Mouse (Mus musculus): ENCODE data around the gene Gm3448. TPM values are rescaled to one million over a fixed set of nuclear protein-coding genes. Genes with fewer than 3 reads are reported as not detected.

Gene Gm3448
- total and polyA plus RNA-seq, 3 experiments, result 2.0 to 4.2 (median 3.8) TPM

GRCm38 (mm10) chr17:15077536-15077935, 36.2 kb upstream of the Gm3448 start:
- DNase-seq (ENCODE audit: extremely low read depth), result no peak
- in situ Hi-C loops (cut with MboI; ENCODE audit: low pct_ligation_motif_present, low pct_unique_long_range_greater_than_20kb, low sequenced_read_pairs), result no loop called here
- dilution Hi-C loops (cut with MboI; ENCODE audit: extremely low pct_ligation_motif_present, extremely low pct_unique_long_range_greater_than_20kb, low sequenced_read_pairs), result no loop called here
- no peaks in the 10 kb centered on the region for H3K79me2 ChIP-seq (replicated peaks; ENCODE audit: control insufficient read depth, extremely low read depth, insufficient read depth, poor library complexity, severe bottlenecking)
- no peaks in the 10 kb centered on the region for H3K9me3 ChIP-seq (replicated peaks; ENCODE audit: low read length)
- TF ChIP-seq MAZ (IDR thresholded peaks at IDR 0.05; ENCODE audit: low read depth, low read length), result no peak
- no peak for TF ChIP-seq POLR2AphosphoS2 (IDR thresholded peaks at IDR 0.05; ENCODE audit: low read depth, low read length)
- TF ChIP-seq USF1 (IDR thresholded peaks at IDR 0.05; ENCODE audit: low read depth, low read length), result no peak
- H3K4me1 ChIP-seq (ENCODE audit: control insufficient read depth in 1 of 2, insufficient read depth in 2 of 2), result peaks cover 0 to 2% of the 10 kb centered on the region in 2 experiments; a peak in 1 of 4 replicates
- H3K27me3 ChIP-seq (replicated peaks), result no peaks in the 10 kb centered on the region
- no peak overlapping the region for H3K4me2 ChIP-seq (ENCODE audit: insufficient read depth, low read depth, poor library complexity, severe bottlenecking)
- H3K9ac ChIP-seq (ENCODE audit: insufficient read depth, low read depth), result no peak overlapping the region
- H3K36me3 ChIP-seq (replicated peaks in 1 of 2; ENCODE audit: control insufficient read depth in 1 of 2, insufficient read depth in 1 of 2, low read length in 1 of 2), result peaks cover 2 to 24% of the 10 kb centered on the region in 2 experiments
- no peak overlapping the region for H3K4me3 ChIP-seq (replicated peaks in 1 of 3; ENCODE audit: low read depth in 2 of 3, low read length in 2 of 3, poor library complexity in 1 of 3)
- H3K27ac ChIP-seq (ENCODE audit: insufficient read depth, low read depth), result no peak overlapping the region

GRCm38 (mm10) chr17:15075033-15075432, 33.7 kb upstream of the Gm3448 start:
- Histone ChIP-seq H3K9ac (ENCODE audit: insufficient read depth, low read depth) (no peak overlapping the region), H3K4me1 (ENCODE audit: control insufficient read depth in 1 of 2, insufficient read depth in 2 of 2) (peaks cover 0 to 2% of the 10 kb centered on the region in 2 experiments; a peak in 1 of 4 replicates), H3K36me3 (replicated peaks in 1 of 2; ENCODE audit: control insufficient read depth in 1 of 2, insufficient read depth in 1 of 2, low read length in 1 of 2) (peaks cover 4 to 30% of the 10 kb centered on the region in 2 experiments), H3K27me3 (replicated peaks) (no peaks in the 10 kb centered on the region), H3K4me3 (replicated peaks in 1 of 3; ENCODE audit: low read depth in 2 of 3, low read length in 2 of 3, poor library complexity in 1 of 3) (no peak overlapping the region), H3K4me2 (ENCODE audit: insufficient read depth, low read depth, poor library complexity, severe bottlenecking) (no peak overlapping the region), H3K9me3 (replicated peaks; ENCODE audit: low read length) (no peaks in the 10 kb centered on the region), H3K27ac (ENCODE audit: insufficient read depth, low read depth) (no peak overlapping the region), H3K79me2 (replicated peaks; ENCODE audit: control insufficient read depth, extremely low read depth, insufficient read depth, poor library complexity, severe bottlenecking) (no peaks in the 10 kb centered on the region)
- DNase-seq (ENCODE audit: extremely low read depth), result no peak
- TF ChIP-seq HCFC1 (IDR thresholded peaks at IDR 0.05; ENCODE audit: low read depth, low read length), result no peak
- dilution Hi-C loops (cut with MboI; ENCODE audit: extremely low pct_ligation_motif_present, extremely low pct_unique_long_range_greater_than_20kb, low sequenced_read_pairs) (no loop called here), in situ Hi-C loops (cut with MboI; ENCODE audit: low pct_ligation_motif_present, low pct_unique_long_range_greater_than_20kb, low sequenced_read_pairs) (no loop called here)

DNA sequence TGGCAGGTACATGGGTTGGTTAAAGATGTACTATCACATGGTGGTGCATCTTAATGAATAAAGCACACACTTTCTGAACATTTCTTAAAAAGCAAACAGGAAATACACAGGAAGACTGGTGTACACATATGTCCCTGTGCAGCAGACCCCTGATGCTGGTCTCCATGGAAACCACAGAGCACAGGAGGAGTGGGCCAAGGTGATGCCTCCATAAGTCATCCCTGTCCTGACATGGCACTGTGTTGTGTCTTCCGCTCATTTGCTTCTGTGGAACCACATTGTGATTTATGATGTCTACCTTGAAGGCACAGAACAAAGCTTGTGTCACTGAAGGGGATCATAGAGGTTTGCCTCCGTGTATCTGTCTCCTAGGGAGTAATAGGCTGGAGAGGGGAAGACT, 30.9 kb upstream of the Gm3448 start:
- Histone ChIP-seq H3K36me3 (replicated peaks in 1 of 2; ENCODE audit: control insufficient read depth in 1 of 2, insufficient read depth in 1 of 2, low read length in 1 of 2) (peaks cover 4 to 45% of the 10 kb centered on the region in 2 experiments), H3K4me3 (replicated peaks in 1 of 3; ENCODE audit: low read depth in 2 of 3, low read length in 2 of 3, poor library complexity in 1 of 3) (no peak overlapping the region), H3K9me3 (replicated peaks; ENCODE audit: low read length) (no peaks in the 10 kb centered on the region), H3K27me3 (replicated peaks) (no peaks in the 10 kb centered on the region), H3K79me2 (replicated peaks; ENCODE audit: control insufficient read depth, extremely low read depth, insufficient read depth, poor library complexity, severe bottlenecking) (no peaks in the 10 kb centered on the region), H3K4me2 (ENCODE audit: insufficient read depth, low read depth, poor library complexity, severe bottlenecking) (no peak overlapping the region), H3K9ac (ENCODE audit: insufficient read depth, low read depth) (no peak overlapping the region), H3K27ac (ENCODE audit: insufficient read depth, low read depth) (no peak overlapping the region), H3K4me1 (ENCODE audit: control insufficient read depth in 1 of 2, insufficient read depth in 2 of 2) (peaks cover 0 to 2% of the 10 kb centered on the region in 2 experiments; a peak in 1 of 4 replicates)
- in situ Hi-C loops (cut with MboI; ENCODE audit: low pct_ligation_motif_present, low pct_unique_long_range_greater_than_20kb, low sequenced_read_pairs) (no loop called here), dilution Hi-C loops (cut with MboI; ENCODE audit: extremely low pct_ligation_motif_present, extremely low pct_unique_long_range_greater_than_20kb, low sequenced_read_pairs) (no loop called here)
- DNase-seq (ENCODE audit: extremely low read depth), result no peak
- no peak for TF ChIP-seq POLR2AphosphoS2 (IDR thresholded peaks at IDR 0.05; ENCODE audit: low read depth, low read length)
- no peak for TF ChIP-seq MYC (IDR thresholded peaks at IDR 0.05; ENCODE audit: low read depth, low read length)
- TF ChIP-seq RCOR1 (conservative IDR thresholded peaks at IDR 0.05; ENCODE audit: low read depth, low read length), result no peak
- TF ChIP-seq POLR2A (IDR thresholded peaks at IDR 0.05; ENCODE audit: low read depth, low read length), result no peak
- no peak for TF ChIP-seq JUND (conservative IDR thresholded peaks at IDR 0.05; ENCODE audit: low read depth, low read length)
- no peak for TF ChIP-seq E2F4 (IDR thresholded peaks at IDR 0.05; ENCODE audit: insufficient replicate concordance, low read depth, low read length)
- TF ChIP-seq SIN3A (IDR thresholded peaks at IDR 0.05; ENCODE audit: low read length), result no peak
- no peak for TF ChIP-seq SMC3 (IDR thresholded peaks at IDR 0.05; ENCODE audit: low read depth, low read length)
- no peak for TF ChIP-seq ZKSCAN1 (IDR thresholded peaks at IDR 0.05; ENCODE audit: borderline replicate concordance, low read depth, low read length)
- no peak for TF ChIP-seq HCFC1 (IDR thresholded peaks at IDR 0.05; ENCODE audit: low read depth, low read length)
- TF ChIP-seq BHLHE40 (IDR thresholded peaks at IDR 0.05; ENCODE audit: low read depth, low read length), result no peak
- no peak for TF ChIP-seq CHD1 (IDR thresholded peaks at IDR 0.05; ENCODE audit: low read depth, low read length)
- TF ChIP-seq CHD2 (IDR thresholded peaks at IDR 0.05; ENCODE audit: low read length), result no peak
- no peak for TF ChIP-seq MEF2A (IDR thresholded peaks at IDR 0.05; ENCODE audit: borderline replicate concordance, low read depth, low read length)
- no peak for TF ChIP-seq PAX5 (IDR thresholded peaks at IDR 0.05; ENCODE audit: low read length)
- no peak for TF ChIP-seq EP300 (IDR thresholded peaks at IDR 0.05; ENCODE audit: low read length)
- no peak for TF ChIP-seq ZC3H11A (IDR thresholded peaks at IDR 0.05; ENCODE audit: low read depth, low read length)
- TF ChIP-seq CTCF (conservative IDR thresholded peaks at IDR 0.05 in 1 of 2, IDR thresholded peaks at IDR 0.05 in 1 of 2; ENCODE audit: low read depth in 2 of 2, low read length in 2 of 2), result no peak
